8 mouse cellular contexts compared by ENCODE assay signal in the genomic region with DNA sequence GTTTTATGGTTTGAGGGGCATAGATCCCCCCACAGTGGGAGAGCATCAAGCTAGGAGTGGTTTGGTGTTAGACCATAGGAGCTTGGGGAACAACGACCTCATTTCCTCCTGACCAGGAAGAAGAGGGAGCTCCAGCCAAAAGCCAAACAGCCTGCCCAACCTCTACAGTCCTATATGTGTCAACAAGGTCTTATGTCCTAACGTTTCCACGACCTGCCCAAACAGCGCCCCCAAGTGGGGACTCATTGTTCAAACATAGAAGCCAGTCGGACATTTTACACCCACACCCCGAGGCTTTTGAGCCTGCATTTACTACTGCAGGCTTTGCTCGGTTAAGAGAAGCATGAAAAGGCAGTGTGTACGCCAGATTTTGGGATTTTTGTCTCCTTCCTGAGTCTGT.
DNase-seq lines count a peak whose midpoint lies in the region; ATAC-seq lines count a peak whose summit lies in the region.

No protein-coding gene starts in this region.

- ATAC-seq in megakaryocyte-erythroid progenitor cell, adult 5-6 weeks (replicated peaks; ENCODE audit: low FRiP score, low TSS enrichment, poor library complexity, severe bottlenecking): peak; percentile 63; the same call in 1 of the 2 replicates
- no peak for ATAC-seq in megakaryocyte, adult 5-6 weeks (ENCODE audit: poor library complexity, severe bottlenecking)

- DNase-seq in kidney, postnatal 10 days: peak; percentile 50
- no peak for DNase-seq in kidney, postnatal 14 days
- peak; percentile 37 for DNase-seq in adipocyte (ENCODE audit: low spot score)
- peak; percentile 63 for DNase-seq in embryo, embryonic 10.5 days (ENCODE audit: low spot score)
- DNase-seq in frontal cortex, postnatal 25 days (ENCODE audit: low spot score in 2 of 2): no peak
- no peak for DNase-seq in layer of hippocampus, adult 11-12 months (ENCODE audit: low spot score)

Comparison
In these comparisons a context has a peak if more than half of its experiments do, and no peak if none do; other contexts are left out.
1. DNase-seq: peak in kidney, postnatal 10 days (single experiment), adipocyte (single experiment) and embryo, embryonic 10.5 days (single experiment); none in kidney, postnatal 14 days (single experiment), frontal cortex, postnatal 25 days (0 of 2) and layer of hippocampus, adult 11-12 months (single experiment).